Mouse (Mus musculus) ovary, postnatal 10 days (tissue): ENCODE results near the gene Shisa7.
"Not testable (repeated sequence)": the region's sequence is repeated elsewhere in the genome, so short reads cannot be mapped to it uniquely, and the experiment has no call there.

ENCODE experiments used
- DNase-seq: peaks from one replicate; pipeline ENCODE4 v3.0.0; 2022; ENCODE audit warnings: low spot score

The Shisa7 gene

DNA sequence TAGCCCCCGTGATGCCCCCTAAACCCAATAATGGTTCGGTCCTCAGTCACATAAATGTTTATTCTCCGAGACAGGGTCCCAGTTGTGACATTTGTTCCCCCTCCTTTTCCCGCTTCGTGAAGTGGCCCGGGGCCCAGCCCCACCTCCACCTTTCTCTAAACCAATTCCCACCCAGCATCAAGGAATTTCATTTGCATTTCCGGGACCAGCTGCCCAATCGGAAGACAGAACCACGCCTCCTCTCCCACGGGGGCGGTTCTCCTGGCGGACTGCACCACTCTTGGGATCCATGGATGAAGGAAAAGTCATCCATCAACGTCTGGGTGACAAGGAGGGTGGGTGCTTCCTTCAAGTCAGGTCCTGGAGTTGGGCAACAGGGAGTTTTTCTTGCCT lies 417 bp upstream of the Shisa7 start:
- DNase-seq, result no peak

DNA sequence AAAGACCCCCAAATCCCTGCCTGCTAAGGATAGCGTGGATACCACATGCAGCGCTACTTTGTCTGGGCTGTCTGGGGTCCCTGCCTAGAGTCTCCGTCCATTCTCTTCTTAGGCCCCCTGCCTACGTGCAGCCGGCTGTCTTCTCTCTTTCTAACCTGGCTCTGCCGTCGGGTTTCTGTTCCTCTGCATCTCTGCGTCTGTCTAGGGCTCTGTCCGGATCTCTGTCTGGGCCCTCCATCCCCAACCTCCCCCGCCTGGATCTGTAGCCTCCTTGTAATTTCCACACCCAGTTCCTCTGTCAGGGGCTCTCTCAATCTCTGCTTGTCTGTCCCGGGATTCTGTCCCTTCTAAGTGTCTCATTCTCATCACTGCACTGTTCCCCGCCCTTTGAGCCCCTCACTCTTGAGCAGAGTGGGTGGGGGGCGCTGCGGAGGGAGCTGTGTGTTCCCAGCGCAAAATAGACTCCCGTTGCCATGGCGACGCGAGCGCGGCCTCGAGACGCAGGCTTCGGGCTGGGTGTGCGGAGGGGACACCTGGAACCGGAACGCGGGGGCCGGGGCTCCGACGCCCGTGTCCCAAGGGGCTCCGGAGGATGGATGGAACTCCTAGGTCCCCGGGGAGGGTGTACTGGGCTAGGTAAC lies 772 bp downstream of the Shisa7 start:
- DNase-seq, result no peak

DNA sequence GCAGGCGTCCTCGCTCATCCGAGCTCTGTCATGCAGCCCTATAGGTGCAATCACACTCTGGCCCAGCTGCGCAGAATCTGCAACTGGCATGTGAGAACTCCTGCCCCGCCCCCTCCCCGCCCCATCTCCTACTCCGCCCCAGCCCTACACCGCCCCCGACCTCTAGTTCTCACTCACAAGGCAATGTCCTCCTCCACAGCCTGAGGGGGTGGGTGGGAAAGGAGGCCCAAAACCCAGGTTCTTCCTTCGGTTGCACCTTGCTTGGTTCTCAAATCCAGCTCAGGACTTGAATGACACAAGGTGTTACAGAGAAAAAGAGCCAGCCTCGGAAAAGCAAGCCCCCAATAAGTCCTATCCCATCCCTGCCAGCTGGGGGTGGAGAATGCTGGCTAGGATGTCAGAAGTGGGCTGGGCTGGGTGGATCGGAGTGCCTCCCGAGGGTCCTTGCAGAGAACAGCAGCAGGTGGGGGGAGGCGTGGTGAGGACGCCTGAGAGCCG lies 1.8 kb downstream of the Shisa7 start:
- DNase-seq, result no peak

DNA sequence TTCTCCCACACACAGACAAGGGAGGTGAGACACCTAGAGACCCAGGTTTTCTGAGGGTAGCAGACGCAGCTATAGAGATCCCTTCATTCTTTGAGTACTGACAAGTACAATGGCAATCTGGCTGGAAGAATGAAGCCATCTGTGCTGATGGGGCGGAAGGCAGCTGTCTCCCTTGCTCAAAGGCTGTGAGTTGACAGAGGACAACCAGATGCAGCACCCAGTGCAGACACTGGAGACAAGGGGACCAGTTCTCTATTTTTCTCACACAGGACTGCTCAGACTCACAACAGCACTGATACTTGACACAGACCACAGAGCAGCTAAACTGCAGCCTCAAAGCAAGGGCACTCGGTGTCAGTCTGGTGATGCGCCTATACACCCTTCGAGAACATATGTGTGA lies 2.4 kb downstream of the Shisa7 start:
- no peak for DNase-seq

DNA sequence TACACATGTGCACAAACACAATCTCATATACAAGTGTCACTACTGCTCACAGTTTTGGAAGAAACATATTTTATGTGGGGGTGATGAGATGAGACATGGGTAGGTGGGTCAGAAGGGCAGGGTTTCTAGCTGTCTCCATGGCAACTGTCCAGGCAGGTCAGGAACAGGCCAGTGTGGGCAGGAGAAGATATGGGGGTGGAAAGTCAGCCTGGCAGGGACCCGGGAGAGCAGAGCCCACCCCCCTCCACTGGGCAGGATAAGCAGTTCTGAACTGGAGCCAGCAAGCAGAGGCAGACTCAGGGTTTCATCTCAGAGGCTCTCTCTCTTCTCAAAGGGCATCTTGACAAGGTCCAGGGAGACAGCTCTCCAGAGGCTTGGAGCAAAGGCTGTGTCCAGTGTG lies 6.9 kb downstream of the Shisa7 start:
- no peak for DNase-seq

DNA sequence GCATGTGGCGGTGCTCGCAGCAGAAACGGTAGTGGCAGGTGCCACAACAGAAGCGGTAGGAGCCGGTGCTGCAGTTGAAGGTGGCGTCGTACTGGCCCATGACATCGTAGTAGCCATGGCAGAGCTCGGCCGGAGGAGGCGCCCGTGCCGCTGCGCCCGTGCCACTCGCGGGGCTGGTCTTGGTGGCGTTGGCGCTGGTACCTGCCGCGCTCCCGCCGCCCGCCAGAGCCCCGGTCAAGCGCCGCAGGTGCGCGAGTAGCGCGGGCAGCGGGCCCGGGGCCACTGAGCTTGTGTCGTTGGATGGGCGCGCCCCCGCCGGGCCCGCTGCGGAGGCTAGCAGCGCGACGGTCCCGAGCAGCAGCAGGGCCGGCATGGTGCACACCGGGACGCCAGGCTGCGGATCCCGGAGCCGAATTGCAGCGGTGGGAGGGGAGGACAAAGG lies 8.1 kb downstream of the Shisa7 start:
- no peak for DNase-seq

DNA sequence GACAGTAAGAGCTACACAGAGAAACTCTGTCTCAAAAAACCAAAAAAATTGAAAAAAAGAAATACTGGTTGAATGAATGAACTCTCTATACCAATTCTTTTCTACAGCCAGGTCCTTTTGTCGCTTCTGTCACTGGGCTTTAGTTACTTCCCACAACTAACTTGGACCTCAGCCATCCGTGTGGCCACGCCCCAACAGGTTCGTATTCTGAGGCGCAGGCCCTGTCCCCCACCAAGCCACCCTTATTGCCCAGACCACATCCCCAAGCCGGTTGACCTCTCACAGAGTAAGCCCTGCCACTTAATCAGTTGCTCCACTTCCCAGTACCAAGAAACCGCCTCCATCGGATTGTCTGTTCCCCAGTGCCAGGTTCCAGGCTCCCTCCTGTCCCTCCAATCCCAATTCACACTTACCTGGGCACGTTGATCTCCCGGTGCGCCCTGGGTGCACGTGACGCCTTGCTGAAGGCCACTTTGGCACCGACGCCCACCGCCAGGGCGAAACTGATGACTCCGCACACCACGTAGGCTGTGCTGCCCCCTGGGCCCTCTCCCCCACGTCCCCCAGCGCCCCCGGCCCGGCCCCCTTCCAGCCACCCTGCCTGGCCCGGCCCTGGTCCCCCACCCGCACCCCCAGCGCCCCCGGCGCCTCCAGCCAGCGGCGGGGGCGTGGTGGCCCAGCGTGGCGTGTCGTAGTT lies 8.7 kb downstream of the Shisa7 start:
- DNase-seq, result no peak

DNA sequence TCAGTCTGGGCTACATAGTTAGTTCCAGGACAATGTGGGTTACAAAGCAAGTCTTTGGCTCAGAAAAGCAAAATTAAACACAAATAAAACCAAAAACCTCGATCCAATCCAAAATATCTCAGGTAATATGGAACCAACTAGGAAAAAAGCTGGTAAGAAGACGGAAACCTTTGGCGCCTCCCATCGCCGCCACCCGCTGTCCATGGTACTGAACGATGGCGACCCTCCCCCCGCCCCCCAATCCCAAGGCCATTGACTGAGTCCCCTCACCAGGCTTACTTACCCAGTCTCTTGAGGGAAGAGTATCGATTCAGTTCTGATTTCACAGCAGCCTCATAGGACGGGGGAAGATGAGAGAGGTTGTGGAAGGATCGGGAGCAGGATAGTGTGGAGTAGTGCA lies 14.0 kb downstream of the Shisa7 start:
- no peak for DNase-seq

DNA sequence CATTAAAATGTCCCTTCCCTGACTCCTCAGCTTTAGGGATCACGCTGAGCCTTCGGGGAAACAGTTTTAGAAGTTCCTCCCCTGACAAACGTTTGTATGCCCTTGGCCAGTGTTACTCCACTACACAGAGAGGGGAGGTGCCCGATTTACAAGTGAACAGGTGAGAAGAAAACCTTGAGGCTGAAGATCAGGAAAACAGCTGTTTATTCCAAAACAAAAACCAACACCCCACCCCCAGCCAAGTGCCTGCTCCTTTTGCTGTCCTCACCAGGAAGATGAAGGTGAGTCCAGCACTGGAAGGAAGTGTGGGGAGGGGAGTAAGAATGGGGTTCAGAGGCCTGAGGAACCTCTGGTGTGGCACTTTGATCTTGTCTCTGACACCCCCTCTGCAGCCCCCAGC lies 19.1 kb downstream of the Shisa7 start:
- no peak for DNase-seq

DNA sequence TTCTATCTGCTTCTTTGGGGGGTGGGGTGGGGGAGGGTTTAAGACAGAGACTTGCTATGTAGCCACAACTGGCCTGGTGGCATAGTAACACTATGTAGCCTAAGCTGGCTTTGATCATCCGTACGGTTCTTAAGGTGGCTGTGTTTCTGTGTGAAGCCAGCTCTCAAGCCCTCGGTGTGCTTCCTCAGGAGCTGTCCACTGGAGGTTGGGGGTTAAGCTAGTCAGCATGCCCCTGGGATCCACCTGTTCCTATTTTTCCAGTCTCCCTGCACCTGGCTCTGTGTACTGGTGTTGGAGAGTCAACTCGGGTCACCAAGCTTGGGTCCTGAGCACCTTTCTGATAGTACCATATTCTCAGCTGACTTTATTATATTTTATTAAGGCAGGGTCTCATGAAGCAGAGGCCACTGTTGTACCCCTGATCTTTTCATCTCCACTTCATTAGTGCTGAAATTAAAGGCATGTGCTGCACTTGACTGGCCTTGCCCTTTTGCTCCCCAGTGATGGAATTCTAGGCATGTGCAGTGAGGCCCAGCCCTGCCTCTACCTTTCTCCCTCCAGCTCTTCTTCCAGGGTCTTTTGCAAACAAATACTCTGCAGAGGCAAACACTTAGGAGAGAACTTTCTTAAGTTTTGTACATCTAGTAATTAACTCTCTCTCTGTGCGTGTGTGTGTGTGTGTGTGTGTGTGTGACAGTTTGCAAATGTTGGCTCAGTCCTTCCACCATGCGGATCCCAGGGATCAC lies 22.2 kb downstream of the Shisa7 start:
- DNase-seq, result no peak

DNA sequence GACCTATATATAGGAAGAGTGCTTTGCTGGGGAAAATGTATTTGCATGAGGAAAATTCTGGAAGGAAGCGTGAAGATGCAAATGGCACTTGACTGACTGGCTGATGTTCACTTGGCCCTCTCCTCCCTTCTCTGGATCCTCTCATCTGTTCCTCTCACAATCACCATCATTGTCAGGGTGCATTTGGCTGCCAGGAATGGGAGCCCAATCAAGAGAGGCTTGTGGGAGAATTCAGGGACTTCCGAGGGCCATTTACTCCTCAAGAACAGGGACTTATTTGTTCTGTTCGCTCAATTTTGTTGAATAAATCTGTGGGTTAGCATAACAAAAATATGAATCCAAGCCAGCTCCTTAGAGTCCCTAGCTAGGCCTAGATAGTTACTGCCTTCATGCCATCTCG lies 22.8 kb downstream of the Shisa7 start:
- no peak for DNase-seq

DNA sequence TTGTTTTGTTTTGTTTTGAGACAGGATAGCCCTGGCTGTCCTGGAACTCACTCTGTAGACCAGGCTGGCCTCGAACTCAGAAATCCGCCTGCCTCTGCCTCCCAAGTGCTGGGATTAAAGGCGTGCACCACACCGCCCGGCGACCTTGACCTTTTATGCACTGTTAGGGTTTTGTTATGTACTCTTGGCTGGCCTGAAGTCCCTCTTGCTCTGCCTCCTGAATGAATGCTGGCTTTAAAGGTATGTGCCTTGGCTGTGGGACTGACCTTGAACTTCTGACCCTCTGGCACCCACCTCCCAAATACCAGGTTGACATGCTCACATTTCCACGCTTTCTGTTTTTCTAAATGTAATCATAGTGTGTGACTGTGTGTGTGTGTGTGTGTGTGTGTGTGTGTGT lies 23.6 kb downstream of the Shisa7 start:
- not testable (repeated sequence) for DNase-seq

DNA sequence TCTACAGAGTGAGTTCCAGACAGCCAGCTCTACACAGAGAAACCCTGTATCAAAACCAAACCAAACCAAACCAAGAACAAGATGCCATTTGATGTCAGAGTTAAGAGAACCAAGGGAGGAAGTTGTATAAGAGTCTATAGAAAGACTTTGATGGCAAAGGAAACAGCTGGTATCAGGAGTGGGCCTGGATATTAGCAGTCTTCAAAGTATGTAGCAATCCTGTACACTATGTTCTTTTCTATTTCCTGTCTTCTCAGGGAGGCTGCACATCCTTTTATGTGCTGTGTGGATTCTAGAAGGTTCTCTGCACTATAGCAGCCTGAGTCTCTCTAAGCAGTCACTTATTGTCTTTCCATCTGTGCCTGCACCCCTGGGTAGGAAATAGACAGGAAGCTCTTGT lies 27.9 kb downstream of the Shisa7 start:
- DNase-seq, result no peak

DNA sequence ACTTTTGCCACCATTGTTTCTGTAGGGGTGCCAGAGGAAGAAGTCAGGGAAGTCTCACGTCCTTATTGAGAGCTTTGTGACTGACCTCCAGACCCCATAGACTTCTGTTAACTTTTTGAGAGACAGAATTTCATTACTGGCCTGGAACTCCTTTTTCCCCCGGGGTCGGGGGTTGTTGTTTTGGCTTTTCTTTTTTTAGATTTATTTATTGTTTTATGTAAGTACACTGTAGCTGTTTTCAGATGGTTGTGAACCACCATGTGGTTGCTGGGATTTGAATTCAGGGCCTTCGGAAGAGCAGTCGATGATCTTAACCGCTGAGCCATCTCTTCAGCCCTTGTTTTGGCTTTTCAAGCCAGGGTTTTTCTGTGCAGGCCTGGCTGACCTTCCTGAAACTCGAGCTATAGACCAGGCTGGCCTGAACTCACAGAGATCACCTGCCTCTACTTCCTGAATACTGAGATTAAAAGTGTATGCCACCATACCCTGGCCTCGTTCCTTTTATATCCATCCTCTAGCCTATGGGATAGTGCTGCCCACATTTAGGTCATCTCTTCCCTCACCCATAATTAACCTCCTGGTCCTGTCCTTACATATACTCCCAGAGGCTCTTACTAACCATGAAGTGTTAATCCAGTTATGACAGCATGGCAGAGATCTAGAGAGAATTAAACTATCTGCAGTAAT lies 31.2 kb downstream of the Shisa7 start:
- no peak for DNase-seq

DNA sequence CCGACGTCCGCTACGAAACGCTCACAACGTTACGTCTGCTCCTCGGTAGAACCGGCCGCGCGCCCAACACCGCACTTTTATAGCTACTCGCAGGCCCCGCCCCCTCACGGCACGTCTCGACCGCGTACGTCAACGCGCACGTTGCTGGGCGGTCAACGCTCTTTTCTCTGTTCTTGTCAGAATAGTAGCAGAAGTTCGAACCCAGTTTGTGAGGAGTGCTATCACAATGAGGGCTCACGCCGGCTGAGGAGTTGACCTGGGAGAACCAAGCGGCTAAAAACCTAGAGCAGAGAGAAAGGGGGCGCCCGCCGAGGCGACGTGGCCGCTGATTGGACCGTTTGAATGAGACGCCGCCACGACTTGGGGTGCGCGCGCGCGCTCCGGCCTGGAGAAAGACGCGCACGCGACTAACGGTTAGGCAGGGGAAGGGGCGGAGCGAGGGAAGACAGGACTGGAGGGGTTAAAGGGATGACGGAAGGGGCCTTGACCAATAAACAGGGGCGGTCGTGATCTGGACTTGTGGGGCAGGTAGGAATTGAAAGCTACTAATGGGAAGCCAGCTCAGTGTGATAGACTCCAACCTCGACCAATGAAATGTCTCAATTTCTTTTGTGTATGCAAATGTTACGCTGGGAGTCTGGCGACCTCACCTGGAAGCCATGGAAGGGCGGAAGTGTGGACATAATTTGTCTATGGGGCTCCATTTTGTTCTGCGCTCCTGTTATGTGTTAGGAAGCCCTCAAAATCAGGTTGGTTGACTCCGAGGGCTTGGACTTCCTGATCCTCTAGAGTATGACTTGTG lies 32.0 kb downstream of the Shisa7 start, which contains the start of gene Ube2s:
TSS of gene Ube2s (minus strand) at position 288 of the 802 bp plus-strand sequence.
- peak; percentile 97 for DNase-seq

DNA sequence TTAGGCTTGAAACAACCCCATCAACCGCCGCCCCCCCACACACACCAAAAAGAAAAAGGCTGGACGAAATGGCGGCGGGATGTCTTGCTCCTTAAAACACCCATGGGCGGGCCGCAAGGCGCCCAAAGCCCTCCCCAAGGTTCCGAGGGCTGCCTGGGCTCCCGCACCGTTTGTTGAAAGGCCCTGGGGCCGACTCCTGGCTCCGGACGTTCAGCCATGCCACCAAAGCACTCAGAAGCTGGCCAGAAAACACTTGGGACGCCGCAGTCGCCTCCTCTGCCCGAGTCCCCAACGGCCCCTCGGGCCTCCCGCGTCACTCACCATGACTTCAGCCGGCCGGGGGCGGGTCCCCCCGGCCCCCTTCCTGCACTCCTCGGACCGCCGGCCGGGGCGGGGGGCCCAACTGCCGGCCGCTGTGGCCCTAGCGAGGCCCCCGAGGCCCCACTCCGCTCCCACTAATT lies 32.6 kb downstream of the Shisa7 start:
- peak; percentile 42 for DNase-seq

DNA sequence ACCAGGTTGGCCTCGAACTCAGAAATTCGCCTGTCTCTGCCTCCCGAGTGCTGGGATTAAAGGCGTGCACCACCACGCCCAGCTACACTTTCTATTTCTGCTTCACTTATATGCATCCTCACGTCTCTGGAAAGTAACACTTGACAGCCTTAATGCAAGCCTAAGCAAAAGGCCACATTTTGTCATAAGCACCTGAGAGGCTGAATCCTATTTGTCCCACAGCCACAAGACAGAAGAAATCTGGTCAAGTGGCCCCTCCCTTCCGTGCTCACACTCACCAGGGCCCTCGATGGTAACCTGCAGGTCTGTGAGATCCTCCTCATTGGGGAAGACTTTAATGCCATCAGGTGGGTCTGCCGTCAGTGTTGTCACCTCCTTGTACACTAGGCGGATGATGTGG lies 33.4 kb downstream of the Shisa7 start:
- not testable (repeated sequence) for DNase-seq

DNA sequence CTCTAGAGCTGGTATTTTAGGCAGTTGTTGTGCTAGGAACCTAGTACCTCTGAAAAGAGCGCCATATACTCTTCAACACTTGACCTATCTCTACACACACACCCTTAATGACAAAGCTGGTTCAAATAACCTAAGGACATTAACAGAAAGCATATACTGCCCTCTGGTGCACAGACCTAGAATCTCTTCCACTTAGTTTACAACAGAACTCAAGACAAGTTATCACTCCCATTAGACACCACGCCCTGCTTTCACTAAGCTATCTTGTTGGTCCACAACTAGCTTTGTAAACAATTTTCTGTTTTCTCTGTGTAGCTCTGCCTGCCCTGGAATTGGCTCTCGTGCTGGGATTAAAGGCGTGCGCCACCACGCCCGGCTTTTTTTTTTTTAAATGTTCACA lies 37.8 kb downstream of the Shisa7 start:
- no peak for DNase-seq

DNA sequence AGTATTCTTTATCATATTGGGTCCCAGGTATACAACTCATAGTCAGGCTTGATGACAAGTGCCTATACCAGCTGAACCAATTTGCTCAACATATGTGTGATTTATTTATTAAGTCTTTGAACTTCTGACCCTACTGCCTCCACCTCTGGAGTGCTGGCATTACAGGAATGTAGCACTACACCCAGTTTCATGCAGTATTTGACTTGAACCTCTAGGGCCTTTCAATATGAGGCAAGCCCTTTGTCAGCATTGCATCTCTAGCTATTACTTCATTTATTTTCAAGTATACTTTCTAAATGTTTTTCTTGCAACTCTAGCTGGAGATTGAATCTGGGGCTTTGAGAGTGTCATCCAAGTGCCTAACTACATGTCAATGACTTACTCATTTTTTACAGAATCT lies 42.2 kb downstream of the Shisa7 start:
- no peak for DNase-seq

DNA sequence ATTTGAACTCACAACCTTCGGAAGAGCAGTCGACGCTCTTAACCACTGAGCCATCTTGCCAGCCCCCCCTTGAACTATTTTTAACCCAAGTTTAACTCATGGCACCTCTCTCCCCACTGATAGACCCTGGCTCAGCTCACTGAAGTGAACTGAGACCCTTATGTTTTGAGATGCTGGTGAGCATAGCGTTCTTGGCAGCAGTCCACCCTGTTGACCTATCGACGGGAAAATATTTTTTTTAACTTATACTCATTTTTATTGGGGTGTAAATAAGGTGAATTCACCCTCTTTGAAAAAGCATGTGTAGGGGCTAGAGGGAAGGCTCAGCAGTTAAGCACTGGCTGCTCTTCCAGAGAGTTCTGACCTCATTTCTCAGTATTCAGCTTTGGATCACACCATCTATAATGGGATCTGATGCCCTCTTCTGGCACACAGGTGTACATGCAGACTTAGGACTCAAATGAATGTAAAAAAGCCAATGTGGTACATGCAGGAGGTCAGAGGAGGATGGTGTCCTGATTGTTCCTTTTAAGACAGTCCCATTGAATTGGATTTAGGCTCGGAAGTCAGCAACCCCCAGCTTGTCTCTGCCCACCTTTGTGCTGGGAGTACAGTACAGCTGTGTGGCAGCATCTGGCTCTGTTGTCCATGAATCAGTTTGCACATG lies 48.6 kb downstream of the Shisa7 start:
- no peak for DNase-seq

DNA sequence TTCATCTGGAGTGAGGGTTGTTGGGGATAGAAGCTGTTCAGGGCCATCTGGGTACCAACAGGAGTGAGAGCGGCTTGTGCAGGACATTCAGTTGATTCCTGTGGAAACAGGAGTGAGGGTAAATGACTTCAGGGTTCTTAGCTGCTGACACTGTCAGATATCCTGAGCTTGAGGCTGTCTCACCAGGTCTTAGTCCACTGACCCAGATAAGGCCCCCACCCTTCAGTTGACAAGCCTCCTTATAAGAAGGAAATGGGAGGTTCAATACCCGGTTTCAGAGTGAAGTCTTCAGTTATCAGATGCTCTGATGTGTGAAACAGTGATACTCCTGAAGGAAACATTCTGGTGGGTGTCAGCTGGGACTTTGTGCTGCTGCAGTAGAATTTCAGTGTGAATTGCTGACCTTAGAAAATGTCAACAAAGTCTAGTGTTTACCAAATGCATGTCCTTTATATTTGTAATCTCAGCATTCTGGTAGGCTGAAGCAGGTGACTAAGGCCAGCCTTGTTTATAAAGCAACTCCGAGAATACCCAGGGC lies 49.8 kb downstream of the Shisa7 start:
- DNase-seq, result no peak
